Mouse (Mus musculus) kidney, postnatal 36 days (tissue): ENCODE measurements around the gene Fhl1.

Experiments used
- DNase-seq, 2 experiments: peaks; one replicate each; pipeline ENCODE4 v3.0.0; 2021 to 2022; ENCODE audit warnings: mixed read lengths in 2 of 2

Gene Fhl1

DNA sequence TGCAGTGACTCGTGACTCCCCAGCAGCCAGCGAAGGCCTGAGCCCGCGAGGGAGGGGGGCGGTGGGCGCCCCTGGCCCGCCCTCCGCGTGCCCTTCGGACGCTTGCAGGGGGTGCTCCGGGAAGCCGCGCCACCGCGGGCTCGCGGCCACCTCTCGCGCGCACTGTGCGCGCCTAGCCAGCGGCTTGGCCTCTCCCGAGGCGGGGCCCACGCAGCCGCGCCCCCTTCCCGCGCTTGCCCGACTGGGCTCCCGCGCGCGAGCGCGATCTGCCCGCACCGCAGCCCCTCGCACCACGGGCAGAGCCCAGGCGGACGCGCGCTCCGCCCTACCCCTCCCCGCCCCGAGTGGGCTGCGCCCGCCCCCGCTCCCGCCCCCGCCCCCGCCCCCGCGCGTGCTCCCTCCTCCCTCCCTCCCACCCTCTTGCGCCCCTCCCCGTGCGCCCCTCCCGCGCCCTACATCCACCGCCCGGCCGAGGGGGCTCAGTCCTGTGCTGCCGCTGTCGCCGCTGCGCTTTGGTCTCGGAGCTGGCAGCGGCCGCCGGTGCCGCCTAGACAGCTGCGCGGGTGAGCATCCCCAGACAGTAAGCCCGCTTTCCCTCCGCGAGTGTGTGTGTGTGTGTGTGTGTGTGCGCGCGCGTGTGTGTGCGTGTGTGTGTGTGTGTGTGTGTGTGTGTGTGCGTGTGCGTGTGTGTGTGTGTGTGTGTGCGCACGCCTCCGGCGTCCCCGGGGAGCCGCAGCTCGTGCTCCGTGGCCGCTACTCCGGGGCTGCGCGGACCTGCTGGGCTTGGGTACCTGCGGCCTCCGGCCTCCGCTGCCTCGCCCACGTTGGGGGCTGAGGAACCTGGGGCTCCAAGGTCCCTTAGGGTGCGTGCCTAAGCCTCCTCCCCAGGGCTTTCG, at the start of gene Fhl1:
Gene Fhl1, plus strand, starts transcription at position 482 of the 896 bp plus-strand sequence.
- DNase-seq: peak; percentile 76 to 82

DNA sequence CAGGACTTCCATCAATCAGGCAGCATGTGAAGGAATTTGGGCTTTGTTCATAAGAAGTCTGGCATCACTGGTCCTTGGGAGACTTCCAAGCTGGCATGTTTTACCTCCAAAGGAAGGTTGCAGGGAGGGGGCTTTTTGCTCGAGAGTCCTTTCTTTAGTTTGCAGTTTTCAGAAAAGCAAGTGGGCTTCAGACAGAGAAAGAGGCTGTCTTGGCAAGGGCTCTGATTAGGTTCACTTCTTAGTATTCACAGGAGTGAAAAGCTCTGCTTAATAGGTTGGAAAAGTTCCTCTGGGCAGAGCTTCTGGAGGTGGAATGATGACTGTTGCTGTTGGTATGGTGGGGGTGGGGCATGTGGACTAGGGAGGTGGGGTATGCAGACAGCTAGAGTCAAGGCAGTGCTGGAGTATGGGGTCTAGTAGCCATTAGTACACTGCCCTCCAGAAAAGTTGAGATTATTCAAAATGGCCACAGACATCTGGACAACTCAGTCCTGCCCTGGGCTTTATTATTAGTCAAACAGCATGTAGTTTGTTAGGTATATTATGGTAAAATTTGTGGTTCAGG, 49.3 kb upstream of the Fhl1 start:
- no peak for DNase-seq

DNA sequence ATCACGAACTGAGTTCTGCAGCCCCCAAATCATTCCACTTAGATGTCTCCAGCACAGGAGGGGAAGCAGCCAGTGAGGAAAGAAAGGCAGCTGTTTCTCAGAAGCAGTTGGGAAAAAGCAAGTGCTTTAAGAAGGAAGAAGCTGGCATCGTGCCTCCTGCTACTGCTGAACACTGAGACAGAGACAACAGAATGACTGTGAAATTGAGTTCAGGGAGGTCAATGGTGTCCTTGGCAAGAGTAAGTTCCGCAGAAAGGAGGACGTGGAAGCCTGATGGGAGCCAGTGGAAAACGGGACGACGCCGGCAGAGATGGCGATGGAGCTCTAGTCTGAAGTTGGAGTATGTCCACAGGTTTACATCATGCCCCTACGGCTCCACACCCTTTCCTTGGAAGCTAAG, 48.1 kb upstream of the Fhl1 start:
- DNase-seq: peak; percentile 43 to 48

DNA sequence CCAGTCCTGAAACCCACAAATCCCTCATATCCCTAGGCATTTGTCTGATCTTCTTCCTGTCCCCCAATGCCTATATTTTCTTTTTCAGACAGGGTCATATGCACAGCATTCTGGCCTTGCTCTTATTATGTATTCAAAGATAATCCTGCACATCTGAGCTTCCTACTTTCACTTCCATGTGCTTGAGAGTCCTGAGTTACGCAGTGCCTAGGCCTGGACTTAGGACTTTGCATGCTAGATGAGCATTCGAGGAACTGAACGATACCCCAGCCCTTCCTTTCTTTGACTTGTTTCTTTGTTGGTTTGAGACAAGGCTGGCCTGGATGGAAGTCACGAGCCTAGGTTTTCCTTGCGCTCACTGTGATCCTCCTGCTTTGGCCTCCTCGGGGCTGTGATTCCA, 39.0 kb upstream of the Fhl1 start:
- DNase-seq: no peak

DNA sequence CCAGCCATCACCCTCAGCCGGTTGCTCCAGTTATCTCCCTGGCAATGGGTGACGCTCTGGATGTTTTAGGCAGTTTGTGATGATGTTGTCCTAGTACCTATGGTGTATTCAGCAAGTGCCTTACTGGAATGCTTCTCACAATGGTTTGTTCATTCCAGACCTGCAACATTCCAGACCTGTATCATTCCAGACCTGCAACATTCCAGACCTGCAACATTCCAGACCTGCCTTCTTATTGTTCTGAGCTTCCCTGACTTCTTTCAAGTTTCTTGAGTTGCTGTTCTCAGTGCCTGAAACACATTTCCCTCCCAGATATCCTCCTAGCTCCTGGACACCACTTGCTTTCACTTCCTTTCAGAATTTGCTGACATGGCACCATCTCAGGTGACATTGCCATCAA, 37.0 kb upstream of the Fhl1 start:
- no peak for DNase-seq

DNA sequence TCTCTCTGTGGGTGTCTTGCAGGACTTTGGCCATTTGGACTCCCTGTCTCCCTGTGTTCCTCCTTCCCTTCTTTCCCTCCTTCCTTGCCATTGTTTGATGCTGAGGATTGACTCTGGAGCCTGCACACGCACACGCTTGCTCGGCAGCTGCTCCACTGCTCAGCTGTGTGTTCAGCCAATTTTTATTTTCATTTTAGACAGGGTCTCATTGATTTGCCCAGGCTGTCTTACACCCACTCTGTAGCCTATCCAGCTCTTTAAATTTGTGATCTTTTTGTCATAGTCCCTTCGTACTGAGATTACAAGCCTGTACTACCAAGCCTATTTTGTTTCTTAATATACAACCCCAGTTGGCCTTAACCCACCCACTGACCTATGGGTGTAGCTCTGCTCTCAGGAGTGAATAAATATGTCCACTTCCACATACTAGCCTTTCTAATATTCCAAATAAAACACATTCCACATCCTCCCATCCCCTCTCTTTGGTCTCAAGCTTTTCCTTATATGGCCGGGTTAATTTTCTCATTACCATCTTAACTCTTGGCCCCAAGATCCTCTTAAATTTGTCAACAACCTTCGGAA, 34.3 kb upstream of the Fhl1 start:
- DNase-seq: no peak

DNA sequence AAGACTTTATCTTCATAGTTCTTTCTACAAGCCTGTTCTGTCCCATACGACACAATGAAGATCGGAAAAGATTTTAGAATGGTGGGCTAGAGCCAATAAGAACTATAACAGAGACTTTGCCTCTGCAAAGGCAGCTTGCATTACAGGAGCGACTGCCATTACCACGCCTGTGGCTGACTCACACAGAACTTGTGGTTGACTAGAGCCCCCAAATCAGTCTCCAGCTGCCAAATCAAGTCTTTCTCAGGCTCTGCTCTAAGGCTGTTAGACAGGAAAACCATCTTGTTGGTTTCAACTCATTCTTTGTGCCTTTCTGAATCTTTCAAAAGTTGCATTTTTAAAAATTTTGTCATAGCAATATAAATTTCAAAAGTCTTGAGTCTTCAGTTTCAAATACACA, 33.7 kb upstream of the Fhl1 start:
- DNase-seq: no peak

DNA sequence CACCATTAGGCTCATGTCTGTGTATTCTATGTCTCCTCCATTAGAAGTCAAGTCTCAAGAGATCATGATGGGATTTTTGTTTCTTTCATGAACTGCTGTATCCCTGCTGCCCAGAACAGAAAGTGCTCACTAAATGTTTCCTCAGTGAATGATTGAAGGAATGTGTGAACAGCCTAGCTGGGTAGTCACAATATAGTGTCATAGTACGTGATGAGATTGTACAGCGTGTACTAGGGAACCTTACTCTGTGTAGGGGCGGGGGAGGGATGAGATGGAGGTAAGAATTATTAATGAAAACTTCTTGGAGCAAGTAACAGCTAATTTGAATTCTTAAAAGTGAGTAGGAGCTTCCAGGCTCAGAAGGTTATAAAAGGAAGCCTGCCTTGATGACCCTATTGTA, 30.3 kb upstream of the Fhl1 start:
- peak in 1 of 2 experiments; percentile 36 for DNase-seq

DNA sequence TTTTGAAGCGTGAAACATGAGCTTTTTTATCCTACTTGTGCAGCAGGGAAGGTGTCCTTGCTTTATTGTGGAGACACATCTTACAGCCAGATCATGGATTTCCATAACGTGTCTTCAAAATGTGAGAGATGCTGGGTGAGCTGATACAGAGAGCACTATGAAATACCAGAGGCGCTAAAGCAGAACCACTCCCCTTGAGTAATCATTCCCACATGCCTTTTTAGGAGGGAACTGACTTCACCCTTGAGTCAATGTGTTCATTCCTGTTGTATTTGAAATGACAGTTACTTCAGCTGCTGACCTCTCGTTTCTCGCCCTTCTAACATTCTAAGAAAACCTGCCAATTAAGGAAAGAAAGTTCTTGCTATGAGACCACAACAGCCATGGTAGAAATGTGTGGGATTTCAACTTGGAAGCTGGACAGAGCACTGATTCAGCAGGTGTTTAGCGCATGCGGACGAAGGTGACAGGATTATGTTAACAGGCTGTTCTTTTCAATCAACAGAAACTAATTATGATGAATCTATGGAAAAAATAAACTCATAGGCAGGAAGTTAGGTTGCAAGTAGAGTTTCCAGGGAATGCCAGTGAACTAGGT, 27.5 kb upstream of the Fhl1 start:
- DNase-seq: no peak

DNA sequence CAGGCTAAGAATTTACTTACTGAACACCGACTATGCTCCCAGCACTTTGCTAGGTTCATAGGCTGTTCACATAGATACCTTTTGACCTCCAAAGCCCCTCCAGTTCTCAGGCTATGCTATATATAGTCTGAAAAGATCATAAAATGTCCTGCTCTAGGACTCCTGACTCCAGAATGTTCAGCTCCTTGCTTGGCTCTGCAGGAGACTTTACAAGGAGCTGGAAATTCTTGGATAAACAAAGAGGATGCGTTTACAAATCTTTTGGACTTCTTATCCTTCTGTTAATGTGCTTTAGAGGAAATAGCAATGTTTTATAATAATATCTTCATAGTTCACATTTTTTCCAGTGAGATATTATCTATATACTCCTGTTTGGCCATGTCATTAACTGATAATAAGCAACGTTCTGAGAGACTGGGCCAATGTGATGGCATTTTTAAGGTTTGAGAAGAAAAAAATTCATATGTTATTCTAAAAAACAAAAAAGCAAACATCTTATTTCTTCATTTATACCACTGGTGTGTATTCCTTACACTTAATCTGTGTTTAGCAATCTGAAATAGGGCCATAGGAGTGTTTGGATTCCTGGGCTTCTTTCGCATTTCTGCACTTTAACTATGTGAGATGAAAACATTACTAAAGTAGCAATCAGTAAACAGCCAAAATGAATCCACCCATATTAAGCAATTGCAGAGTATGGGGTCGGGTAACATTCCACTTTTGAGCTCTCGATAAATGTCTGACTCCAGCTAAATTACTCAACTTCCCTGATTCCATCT, 22.8 kb upstream of the Fhl1 start:
- DNase-seq: no peak

DNA sequence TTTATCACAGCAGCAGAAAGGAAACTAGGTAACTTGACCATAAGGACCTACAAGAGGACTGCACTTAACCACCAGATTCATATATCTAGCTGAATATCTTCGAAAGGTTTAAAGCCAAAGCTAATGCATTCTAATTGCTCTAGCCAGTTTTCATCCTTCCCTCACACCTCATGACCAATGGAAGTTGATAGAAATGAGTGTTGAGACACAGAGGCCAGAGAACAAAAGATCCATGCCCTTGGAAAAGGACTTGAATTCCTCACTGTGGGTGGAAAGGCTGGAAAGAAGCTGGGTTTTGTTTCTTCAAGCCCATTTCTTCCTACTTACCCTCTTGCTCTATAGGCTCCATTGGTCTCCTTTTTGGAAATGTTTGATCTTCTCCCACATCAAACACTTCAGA, 21.1 kb upstream of the Fhl1 start:
- DNase-seq: no peak

DNA sequence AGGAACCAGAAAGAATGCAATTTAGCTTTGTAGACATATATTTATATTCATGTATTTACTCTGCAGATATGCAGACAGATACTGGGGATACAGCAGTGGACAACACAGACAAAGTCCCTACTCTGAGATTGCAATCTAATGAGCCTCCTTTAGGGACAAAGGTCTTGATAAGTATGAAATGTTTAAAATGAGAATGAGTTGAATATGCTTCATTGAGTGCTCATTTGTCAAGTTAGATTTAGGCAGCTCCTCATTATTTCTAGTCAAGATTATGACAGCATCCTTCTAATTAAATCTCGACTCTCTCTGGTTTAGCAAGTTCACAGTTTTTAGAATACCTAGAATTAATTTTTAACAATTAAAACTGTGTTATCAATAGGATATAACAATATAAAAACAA, 18.9 kb upstream of the Fhl1 start:
- no peak for DNase-seq

DNA sequence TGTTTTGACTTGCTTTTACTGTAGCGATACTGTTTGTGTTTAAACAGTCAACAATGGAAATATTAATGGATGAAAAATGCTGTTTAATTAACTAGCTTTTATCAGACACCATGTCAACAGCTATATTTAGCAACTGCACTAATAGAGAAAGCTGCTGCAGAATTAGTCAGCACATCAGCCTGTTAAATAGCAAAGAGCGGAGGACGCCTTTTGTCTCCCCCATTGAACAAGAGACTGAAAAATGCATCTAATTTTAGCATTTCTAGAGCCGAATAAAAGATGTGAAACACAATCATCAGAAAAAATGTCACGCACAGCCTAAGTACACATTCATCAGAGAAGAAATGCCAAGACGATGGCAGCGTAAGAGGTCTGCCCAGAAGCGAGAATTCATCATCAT, 9.0 kb upstream of the Fhl1 start:
- no peak for DNase-seq

DNA sequence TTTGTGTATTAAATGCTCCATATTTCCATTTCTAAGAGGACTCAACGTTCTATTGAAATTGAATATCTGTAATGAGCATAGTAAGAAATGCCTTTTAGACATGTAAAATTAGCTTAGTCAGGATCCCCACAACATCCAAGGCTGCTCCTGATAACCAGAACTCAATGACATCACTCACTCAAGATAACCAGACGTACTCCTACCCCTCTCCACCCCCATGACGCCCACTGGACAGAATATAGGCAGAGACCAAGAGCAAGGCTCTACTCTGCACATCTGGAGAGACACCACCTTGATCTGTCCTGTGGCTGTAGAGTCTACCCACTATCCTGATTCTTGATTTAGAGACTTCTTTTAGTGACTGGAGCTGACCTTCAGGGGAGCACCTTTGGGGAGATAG, 3.1 kb upstream of the Fhl1 start:
- DNase-seq: no peak

DNA sequence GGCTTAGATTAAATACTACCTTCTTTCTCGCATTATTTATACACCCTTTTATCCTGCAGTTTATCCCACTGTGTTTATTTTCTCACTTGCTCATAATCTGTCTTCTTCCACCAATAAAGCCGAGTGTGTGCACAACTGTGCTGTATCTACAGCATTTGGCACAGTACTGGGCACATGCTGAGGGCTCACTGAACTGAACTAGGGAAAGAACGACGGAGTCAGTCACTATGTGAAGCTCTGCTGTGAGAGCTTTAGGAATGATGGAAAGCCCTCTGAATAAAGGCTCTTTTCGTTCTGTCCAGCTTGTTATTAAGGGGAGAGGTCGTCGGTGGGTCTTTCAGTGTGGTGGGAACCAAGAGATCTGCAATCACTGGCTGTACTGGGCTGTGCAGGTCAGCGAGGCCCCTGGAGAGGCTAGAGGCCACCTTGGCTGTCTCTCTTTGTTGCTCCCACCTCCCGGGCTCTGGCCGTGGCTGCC, 720 bp upstream of the Fhl1 start:
- peak in 1 of 2 experiments; percentile 10 for DNase-seq

DNA sequence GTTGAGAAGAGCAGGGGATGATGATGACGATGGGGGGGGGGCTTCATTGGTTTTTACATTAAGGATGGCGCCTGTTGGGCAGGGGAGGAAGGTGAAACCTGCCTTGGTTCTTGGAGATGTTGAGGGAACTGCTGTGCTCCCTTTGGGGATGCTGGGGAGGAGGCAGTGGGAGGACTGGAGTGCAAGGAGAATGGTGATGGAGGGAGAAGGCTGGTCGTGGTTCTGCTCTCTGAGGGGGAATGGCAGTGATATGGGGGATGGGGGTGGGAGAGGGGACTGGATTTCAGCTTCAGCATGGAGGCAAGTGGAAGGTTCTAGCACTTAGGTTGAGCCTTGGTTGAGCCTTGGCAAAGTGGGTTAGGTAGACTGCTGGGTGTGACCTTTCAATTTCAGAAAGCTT, 814 bp downstream of the Fhl1 start:
- DNase-seq: no peak

DNA sequence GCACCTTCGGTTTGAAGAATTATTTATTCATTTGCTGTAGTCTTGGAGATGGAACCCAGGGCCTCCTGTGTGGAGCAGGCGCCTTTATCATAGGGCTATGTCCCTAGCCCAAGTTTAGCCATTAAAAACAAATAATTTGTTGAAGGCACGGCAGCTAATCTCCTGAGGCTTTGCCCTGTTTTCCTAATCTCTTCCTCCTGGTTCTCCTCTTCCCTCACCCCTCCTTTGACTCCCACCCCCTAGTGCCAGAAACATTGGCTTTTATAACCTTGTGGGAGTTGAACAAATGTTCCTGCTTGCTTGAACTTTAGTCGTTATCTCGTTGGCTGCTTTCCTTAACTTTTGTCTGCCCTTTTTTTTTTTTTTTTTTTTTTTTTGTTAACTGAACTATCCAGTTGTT, 2.8 kb downstream of the Fhl1 start:
- peak; percentile 16 to 43 for DNase-seq

DNA sequence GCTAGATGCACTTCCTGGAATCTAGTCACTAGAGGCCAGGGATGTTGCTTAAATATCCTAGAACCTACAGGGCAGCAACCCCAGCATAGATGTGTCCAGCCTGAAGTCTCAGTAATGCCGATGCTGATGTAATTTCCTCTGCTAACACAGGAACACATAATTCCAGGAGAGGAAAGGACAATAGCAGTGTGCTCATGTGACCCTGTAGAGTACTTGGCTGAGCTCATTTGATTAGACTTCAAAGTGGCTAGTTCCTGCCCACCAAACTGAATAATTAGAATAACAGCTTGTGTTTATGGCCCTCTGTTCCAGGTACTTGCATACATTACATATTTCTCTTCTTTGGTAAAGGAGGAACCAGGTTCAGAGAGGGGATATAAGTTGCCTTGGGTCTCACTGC, 4.6 kb downstream of the Fhl1 start:
- DNase-seq: no peak

DNA sequence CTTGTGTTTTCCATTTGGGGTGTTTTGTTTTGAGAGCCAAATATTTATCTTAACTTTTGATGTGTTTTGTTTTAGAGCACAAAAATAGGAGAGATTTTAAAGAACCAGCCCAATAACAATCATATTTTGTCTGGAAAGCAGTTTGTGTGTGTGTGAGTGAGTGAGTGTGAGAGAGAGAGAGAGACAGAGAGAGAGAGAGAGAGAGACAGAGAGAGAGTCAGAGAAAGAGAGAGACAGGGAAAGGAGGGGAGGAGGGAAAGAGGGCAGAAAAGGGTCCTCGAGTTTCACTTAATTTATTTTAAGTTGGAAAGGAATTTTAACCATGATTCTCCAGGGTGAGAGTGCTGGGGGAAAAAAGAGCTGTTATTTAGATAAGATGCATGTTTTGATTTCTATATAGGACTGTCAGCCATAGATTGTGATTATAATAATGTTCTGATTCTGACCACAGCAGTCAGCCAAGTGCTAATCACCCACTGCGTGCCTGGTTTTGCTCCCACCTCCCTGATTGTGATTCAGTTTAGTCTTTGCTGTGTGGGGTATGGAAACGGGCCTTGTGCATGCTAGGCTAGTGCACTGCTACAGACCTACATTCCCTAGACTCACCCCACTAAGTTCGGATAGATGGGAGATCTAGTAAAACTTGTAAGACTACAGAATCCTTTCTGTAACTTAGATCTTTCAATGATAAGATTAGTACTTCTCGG, 6.4 kb downstream of the Fhl1 start:
- DNase-seq: no peak

DNA sequence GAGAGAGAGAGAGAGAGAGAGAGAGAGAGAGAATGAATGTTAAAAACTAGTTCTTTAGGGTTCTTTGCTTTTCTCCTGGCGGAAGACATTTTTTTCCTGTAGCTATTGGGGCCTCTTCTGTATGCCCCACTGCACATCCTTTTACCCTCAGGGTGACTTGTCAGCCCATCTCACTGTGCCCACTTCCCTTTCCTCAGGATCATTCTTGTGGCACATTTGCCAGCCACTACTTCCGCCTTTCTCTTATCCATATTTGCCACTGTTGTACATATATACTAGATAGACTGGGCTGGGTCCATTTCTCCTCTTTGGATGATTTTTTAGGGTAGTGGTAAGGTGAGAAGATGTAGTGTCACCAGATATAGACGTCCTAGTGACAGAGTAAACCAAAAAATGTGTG, 9.8 kb downstream of the Fhl1 start:
- DNase-seq: no peak

DNA sequence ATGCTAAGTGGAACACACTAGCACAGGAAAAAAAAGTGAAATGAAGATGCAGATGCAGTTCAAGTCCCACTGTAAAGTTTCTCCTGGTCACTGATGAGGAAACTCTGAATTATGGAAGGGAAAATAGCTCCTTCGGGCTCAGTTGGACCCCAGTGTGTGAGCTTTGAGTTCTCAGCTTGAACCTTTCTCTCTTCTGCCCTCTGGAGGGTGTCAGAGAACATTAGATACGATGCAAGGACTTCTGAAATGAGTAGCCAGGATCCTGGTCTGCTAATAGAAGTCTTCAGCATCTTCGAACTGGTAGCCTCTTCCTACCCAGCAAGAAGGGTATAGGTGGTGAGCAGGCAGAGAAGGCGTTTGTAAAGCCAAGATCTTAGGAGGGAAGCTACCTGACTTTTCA, 19.9 kb downstream of the Fhl1 start:
- DNase-seq: no peak

DNA sequence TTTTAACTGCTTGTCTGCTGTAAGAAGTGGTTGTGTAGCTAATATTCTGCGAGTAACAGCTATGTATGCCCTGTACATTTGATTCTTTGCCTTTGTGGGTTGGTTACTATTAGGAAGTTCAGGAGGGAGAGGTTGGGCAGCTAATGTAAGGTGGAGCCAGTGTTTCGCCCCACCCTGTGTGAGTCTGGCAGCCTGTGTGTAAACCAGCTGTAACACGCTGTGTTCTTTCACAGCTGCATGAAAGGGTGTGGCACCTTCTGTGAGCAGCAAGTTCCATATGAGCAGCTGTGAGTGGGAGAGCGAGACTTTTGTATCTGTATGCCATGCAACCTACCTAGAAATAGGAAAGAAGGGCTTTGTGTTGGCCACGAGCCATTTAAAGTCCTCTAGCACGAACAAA, 20.6 kb downstream of the Fhl1 start:
- no peak for DNase-seq
